Mouse (Mus musculus) myocyte (in vitro differentiated cells): ENCODE results near the gene Gm2174. TPM values are rescaled to one million over a fixed set of nuclear protein-coding genes. Genes with fewer than 3 reads are reported as not detected.

Source experiments
- H3K27me3 ChIP-seq: one replicate; pipeline ENCODE4 v1.6.1; 2011; ENCODE audit not compliant: control insufficient read depth, insufficient read depth, insufficient read length
- H3K36me3 ChIP-seq: one replicate; pipeline ENCODE4 v1.6.1; 2011; ENCODE audit not compliant: control insufficient read depth, insufficient read depth
- H3K4me2 ChIP-seq: one replicate; pipeline ENCODE4 v1.6.1; 2011; ENCODE audit warnings: low read depth, control low read depth
- H3K4me3 ChIP-seq: one replicate; pipeline ENCODE4 v1.5.1; 2011; ENCODE audit warnings: mild to moderate bottlenecking, control low read depth, moderate library complexity
- H3K79me2 ChIP-seq: one replicate; pipeline ENCODE4 v1.6.1; 2011; ENCODE audit not compliant: control insufficient read depth, insufficient read depth
- H3ac ChIP-seq: one replicate; pipeline ENCODE4 v1.6.1; 2011; ENCODE audit not compliant: control insufficient read depth, insufficient read length
- CEBPB ChIP-seq: IDR thresholded peaks from 2 replicates; pipeline ENCODE4 v1.6.1; 2011; ENCODE audit warnings: mild to moderate bottlenecking, moderate library complexity; ENCODE audit not compliant: poor library complexity, insufficient read depth, severe bottlenecking
- E2F4 ChIP-seq: IDR thresholded peaks from one replicate; pipeline ENCODE4 v1.6.1; 2011; ENCODE audit warnings: mild to moderate bottlenecking, control low read depth, moderate library complexity; ENCODE audit not compliant: insufficient read depth
- MAX ChIP-seq: IDR thresholded peaks from one replicate; pipeline ENCODE4 v1.6.1; 2011; ENCODE audit warnings: low read depth, mild to moderate bottlenecking, control low read depth
- MYOD1 ChIP-seq, 3 experiments: IDR thresholded peaks; one replicate each; pipeline ENCODE4 v1.6.1; 2011; ENCODE audit warnings: control low read depth in 2 of 3, low read depth in 2 of 3, mild to moderate bottlenecking in 2 of 3, moderate library complexity in 1 of 3; ENCODE audit not compliant: insufficient read length in 2 of 3, control insufficient read depth in 1 of 3
- MYOG ChIP-seq, 3 experiments: IDR thresholded peaks; one replicate each; pipeline ENCODE4 v1.6.1; 2011; ENCODE audit warnings: control low read depth in 2 of 3, low read depth in 2 of 3, mild to moderate bottlenecking in 2 of 3; ENCODE audit not compliant: insufficient read length in 2 of 3, control insufficient read depth in 1 of 3, insufficient read depth in 1 of 3
- POLR2A ChIP-seq: IDR thresholded peaks from one replicate; pipeline ENCODE4 v1.6.1; 2011; ENCODE audit warnings: low read depth, mild to moderate bottlenecking, control low read depth, moderate library complexity; ENCODE audit not compliant: insufficient read length
- POLR2AphosphoS2 ChIP-seq: IDR thresholded peaks from one replicate; pipeline ENCODE4 v1.6.1; 2011; ENCODE audit warnings: low read depth, control low read depth; ENCODE audit not compliant: insufficient read length
- REST ChIP-seq: IDR thresholded peaks from one replicate; pipeline ENCODE4 v1.6.1; 2011; ENCODE audit warnings: mild to moderate bottlenecking, control low read depth, moderate library complexity; ENCODE audit not compliant: insufficient read depth, insufficient read length
- SRF ChIP-seq: IDR thresholded peaks from one replicate; pipeline ENCODE4 v1.6.1; 2011; ENCODE audit warnings: low read depth; ENCODE audit not compliant: control insufficient read depth, insufficient read length
- TCF12 ChIP-seq: IDR thresholded peaks from one replicate; pipeline ENCODE4 v1.6.1; 2011; ENCODE audit warnings: mild to moderate bottlenecking, control low read depth; ENCODE audit not compliant: poor library complexity, insufficient read depth, severe bottlenecking
- TCF3 ChIP-seq: IDR thresholded peaks from one replicate; pipeline ENCODE4 v1.6.1; 2011; ENCODE audit warnings: low read depth, control low read depth; ENCODE audit not compliant: insufficient read length
- USF1 ChIP-seq: IDR thresholded peaks from one replicate; pipeline ENCODE4 v1.6.1; 2011; ENCODE audit warnings: low read depth, mild to moderate bottlenecking, control low read depth, moderate library complexity
- polyA plus RNA-seq: library from polyadenylated mRNA; unstranded; fragments of >200 nt; fragmentation: generic; extraction: Trizol; gene quantifications from one replicate; pipeline ENCODE4 v1.2.1, GENCODE M21; 2012; ENCODE audit warnings: missing spikeins

Gm2174 gene
- 0.26 TPM for polyA plus RNA-seq

- H3K79me2 ChIP-seq = no peaks in the 10 kb centered on the region
Measured at GRCm38 (mm10) chrX:56447524-56448015, at the start of gene Gm2174. Gene Gm2174 (plus strand): TSS chrX:56447965.

GRCm38 (mm10) chrX:56404646-56405045 is 43.1 kb upstream of the Gm2174 start:
- H3K27me3 ChIP-seq = no peaks in the 10 kb centered on the region
- no peak overlapping the region for H3ac ChIP-seq
- no peak overlapping the region for H3K4me3 ChIP-seq
- H3K4me2 ChIP-seq = no peak overlapping the region
- no peak for TF ChIP-seq MYOD1 (IDR thresholded peaks at IDR 0.05; ENCODE audit: control insufficient read depth in 1 of 3, insufficient read length in 2 of 3, low read depth in 2 of 3)
- no peak for TF ChIP-seq TCF12
- TF ChIP-seq POLR2A = no peak
- TF ChIP-seq MAX = no peak
- no peak for TF ChIP-seq USF1
- TF ChIP-seq TCF3 = no peak
- TF ChIP-seq REST = no peak
- no peak for TF ChIP-seq CEBPB
- no peaks in the 10 kb centered on the region for H3K36me3 ChIP-seq
- H3K79me2 ChIP-seq = no peaks in the 10 kb centered on the region

More at GRCm38 (mm10) chrX:56447524-56448015, at the start of gene Gm2174:
- Histone ChIP-seq H3K36me3 (no peaks in the 10 kb centered on the region), H3K4me3 (no peak within 1 kb of the TSS), H3ac (no peak within 1 kb of the TSS), H3K4me2 (no peak within 1 kb of the TSS), H3K27me3 (no peaks in the 10 kb centered on the region)
- TF ChIP-seq MYOG (IDR thresholded peaks at IDR 0.05; ENCODE audit: control insufficient read depth in 1 of 3, insufficient read depth in 1 of 3, insufficient read length in 2 of 3, low read depth in 2 of 3) (no peak), USF1 (no peak), REST (no peak), TCF12 (no peak), CEBPB (no peak), E2F4 (no peak), TCF3 (no peak), SRF (no peak), MYOD1 (IDR thresholded peaks at IDR 0.05; ENCODE audit: control insufficient read depth in 1 of 3, insufficient read length in 2 of 3, low read depth in 2 of 3) (no peak), POLR2A (no peak)

GRCm38 (mm10) chrX:56405482-56405881 is 42.3 kb upstream of the Gm2174 start:
- Histone ChIP-seq H3K79me2 (no peaks in the 10 kb centered on the region), H3K36me3 (no peaks in the 10 kb centered on the region), H3K4me3 (no peak overlapping the region), H3ac (no peak overlapping the region), H3K4me2 (no peak overlapping the region), H3K27me3 (no peaks in the 10 kb centered on the region)
- TF ChIP-seq E2F4 (no peak), REST (no peak), TCF12 (no peak), SRF (no peak), TCF3 (no peak), USF1 (no peak), POLR2AphosphoS2 (no peak), MYOG (IDR thresholded peaks at IDR 0.05; ENCODE audit: control insufficient read depth in 1 of 3, insufficient read depth in 1 of 3, insufficient read length in 2 of 3, low read depth in 2 of 3) (no peak), POLR2A (no peak), MYOD1 (IDR thresholded peaks at IDR 0.05; ENCODE audit: control insufficient read depth in 1 of 3, insufficient read length in 2 of 3, low read depth in 2 of 3) (no peak), MAX (no peak), CEBPB (no peak)

- H3K27me3 ChIP-seq = no peaks in the 10 kb centered on the region
- no peaks in the 10 kb centered on the region for H3K36me3 ChIP-seq
- TF ChIP-seq SRF = no peak
- no peak for TF ChIP-seq MAX
- TF ChIP-seq MYOD1 (IDR thresholded peaks at IDR 0.05; ENCODE audit: control insufficient read depth in 1 of 3, insufficient read length in 2 of 3, low read depth in 2 of 3) = no peak
- TF ChIP-seq TCF3 = no peak
- no peak for TF ChIP-seq USF1
- TF ChIP-seq TCF12 = no peak
- no peak for TF ChIP-seq E2F4
- no peak for TF ChIP-seq POLR2A
- TF ChIP-seq REST = no peak
- no peak for TF ChIP-seq POLR2AphosphoS2
- no peak for TF ChIP-seq MYOG (IDR thresholded peaks at IDR 0.05; ENCODE audit: control insufficient read depth in 1 of 3, insufficient read depth in 1 of 3, insufficient read length in 2 of 3, low read depth in 2 of 3)
- TF ChIP-seq CEBPB = no peak
- H3K4me2 ChIP-seq = no peak overlapping the region
- H3ac ChIP-seq = no peak overlapping the region
- H3K79me2 ChIP-seq = no peaks in the 10 kb centered on the region
- no peak overlapping the region for H3K4me3 ChIP-seq
Measured at GRCm38 (mm10) chrX:56406128-56406527, 41.6 kb upstream of the Gm2174 start.

- Histone ChIP-seq H3K27me3 (no peaks in the 10 kb centered on the region), H3K79me2 (no peaks in the 10 kb centered on the region), H3K4me2 (no peak overlapping the region), H3K4me3 (no peak overlapping the region), H3K36me3 (no peaks in the 10 kb centered on the region), H3ac (no peak overlapping the region)
- no peak for TF ChIP-seq SRF
- no peak for TF ChIP-seq TCF12
- no peak for TF ChIP-seq CEBPB
- TF ChIP-seq USF1 = no peak
- TF ChIP-seq MYOD1 (IDR thresholded peaks at IDR 0.05; ENCODE audit: control insufficient read depth in 1 of 3, insufficient read length in 2 of 3, low read depth in 2 of 3) = no peak
- no peak for TF ChIP-seq MYOG (IDR thresholded peaks at IDR 0.05; ENCODE audit: control insufficient read depth in 1 of 3, insufficient read depth in 1 of 3, insufficient read length in 2 of 3, low read depth in 2 of 3)
Measured at GRCm38 (mm10) chrX:56416277-56416676, 31.5 kb upstream of the Gm2174 start.
